Mouse (Mus musculus) liver (tissue): ENCODE measurements at regions not wholly inside any gene's neighbourhood (a gene's known extent, or its start where the extent isn't known, plus 50 kb on each side); places are given as distances from the start of the nearest gene placed in this dataset.

Experiments
- DNase-seq: peaks from one replicate; pipeline ENCODE4 v3.0.0-alpha.2; 2020; ENCODE audit warnings: mixed read lengths

DNA sequence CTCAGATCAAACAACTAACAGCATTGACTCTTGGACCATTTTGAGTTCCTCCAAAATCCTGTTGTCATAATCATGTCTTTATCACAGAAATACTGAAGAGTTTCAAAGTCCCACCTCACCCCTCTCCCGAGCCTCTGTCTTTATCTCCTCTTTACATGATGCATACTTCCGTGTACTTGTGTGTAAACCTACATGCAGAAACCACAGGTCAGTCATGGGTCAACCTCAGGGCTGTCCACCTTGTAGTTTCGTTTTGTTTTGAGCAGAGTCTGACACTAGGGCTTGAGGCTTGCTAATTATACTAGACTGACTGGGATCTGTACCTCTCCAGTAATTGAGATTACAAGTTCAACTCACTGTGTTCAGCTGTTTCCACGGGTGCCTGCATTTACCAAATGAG is 348.4 kb upstream of the Acvr2a start:
- no peak for DNase-seq

GRCm38 (mm10) chr2:48468895-48469294 is 345.0 kb upstream of the Acvr2a start:
- no peak for DNase-seq

- no peak for DNase-seq
These were observed 344.6 kb upstream of the Acvr2a start for GRCm38 (mm10) chr2:48469357-48469756.

- no peak for DNase-seq
These were observed 340.8 kb upstream of the Acvr2a start for GRCm38 (mm10) chr2:48473102-48473501.

- no peak for DNase-seq
These were observed 339.3 kb upstream of the Acvr2a start for GRCm38 (mm10) chr2:48474642-48475041.

- DNase-seq, result no peak
These were observed 337.1 kb upstream of the Acvr2a start for GRCm38 (mm10) chr2:48476777-48477176.

- no peak for DNase-seq
These were observed 336.6 kb upstream of the Acvr2a start for GRCm38 (mm10) chr2:48477336-48477735.

GRCm38 (mm10) chr2:48479601-48480000 is 334.3 kb upstream of the Acvr2a start:
- no peak for DNase-seq

DNA sequence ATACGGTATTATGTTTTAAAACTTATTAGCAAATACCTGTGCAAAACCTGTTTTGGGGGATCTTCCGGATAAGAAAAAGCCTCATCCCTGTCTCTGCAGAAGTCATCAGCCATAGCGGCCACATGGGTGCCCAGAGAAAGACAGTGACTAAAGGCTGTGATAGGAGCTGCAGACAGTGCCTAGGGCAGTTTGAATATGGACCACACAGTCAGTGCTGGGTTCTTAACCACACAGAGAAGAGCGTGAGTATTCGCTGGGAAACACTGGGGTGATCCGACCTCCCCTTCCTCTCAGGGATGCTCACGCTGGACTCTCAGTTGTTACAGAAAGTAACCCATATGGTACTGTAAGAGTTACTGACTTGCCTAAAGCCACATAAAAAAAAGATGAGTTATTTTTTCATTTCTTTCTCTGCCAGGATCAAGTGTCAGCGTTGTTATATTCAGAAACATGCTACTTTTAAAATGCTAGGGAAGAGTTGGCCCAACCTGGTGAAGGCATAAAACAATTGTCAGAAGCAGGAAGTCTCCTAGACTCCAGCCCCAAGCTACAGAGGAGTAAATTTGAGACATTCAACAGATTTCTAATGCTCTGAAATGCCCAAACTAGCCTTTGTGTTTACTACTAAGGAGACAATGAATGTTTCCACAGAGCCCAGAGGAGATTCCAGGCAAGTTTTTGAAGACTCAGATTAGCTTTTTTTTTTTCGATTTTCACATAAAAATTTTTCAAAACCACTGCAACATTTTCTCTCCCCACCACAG is 333.3 kb upstream of the Acvr2a start:
- DNase-seq, result no peak

GRCm38 (mm10) chr2:48481209-48481742 is 332.6 kb upstream of the Acvr2a start:
- DNase-seq, result no peak

DNA sequence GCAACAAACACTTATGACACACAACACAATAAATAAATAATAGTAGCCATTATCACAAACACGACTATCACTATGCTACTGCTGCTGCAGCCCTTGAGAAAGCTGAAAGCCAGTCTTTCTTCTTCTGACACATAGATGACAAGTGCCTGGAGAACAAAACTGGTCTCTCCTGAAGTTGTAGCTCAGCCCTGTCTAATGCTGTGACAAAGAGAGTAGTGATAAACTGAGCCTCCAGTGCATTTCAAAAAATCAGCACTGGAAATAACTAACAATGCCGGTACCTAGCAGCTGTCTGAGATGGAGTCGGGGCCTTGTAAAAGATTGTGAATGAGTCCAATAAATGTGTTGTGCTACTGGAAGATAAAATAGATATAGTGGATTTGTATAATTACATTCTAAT is 320.3 kb upstream of the Acvr2a start:
- DNase-seq, result no peak

DNA sequence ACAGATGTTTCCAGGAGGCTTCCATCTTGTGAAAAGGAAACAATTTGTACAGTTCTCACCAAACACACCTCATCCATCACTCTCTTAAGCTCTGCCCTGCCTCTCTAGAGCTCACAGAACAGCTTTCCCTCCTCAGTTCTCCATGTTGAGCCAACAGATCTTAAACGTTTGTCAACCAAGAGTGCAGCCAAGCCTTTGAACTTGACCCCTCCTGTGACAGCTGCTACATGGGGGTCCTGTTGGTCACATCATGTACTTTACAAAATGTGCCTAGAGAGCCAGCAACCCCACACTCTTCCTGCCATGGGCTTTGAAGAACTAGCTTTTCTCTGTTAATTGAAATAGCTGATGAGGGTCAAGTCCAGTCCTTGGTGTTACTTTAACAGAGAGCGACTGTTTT is 319.8 kb upstream of the Acvr2a start:
- no peak for DNase-seq

GRCm38 (mm10) chr2:48494632-48495031 is 319.3 kb upstream of the Acvr2a start:
- no peak for DNase-seq

- no peak for DNase-seq
These were observed 315.7 kb upstream of the Acvr2a start for GRCm38 (mm10) chr2:48498047-48498723.

GRCm38 (mm10) chr2:48499396-48499795 is 314.5 kb upstream of the Acvr2a start:
- DNase-seq, result no peak

DNA sequence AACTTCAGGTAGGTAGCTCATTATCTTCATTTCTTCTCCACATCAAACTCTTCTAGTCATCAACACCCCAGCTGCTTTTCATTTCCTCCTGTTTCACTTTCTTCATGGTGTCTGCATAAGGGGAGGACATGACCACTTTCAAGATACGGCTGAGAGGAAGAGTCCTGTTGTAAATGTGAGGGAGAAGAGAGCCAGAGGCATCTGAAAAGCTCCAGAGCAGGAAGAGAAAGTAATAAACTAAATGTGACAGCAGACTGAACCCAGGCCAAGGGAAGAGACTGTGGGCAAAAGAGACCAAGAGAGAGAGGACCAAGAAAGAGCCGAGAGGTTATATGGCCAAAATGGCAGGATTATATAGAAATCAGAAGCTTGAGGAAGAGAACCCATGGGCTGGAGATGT is 312.5 kb upstream of the Acvr2a start:
- no peak for DNase-seq

GRCm38 (mm10) chr2:48513848-48514247 is 300.1 kb upstream of the Acvr2a start:
- no peak for DNase-seq

DNA sequence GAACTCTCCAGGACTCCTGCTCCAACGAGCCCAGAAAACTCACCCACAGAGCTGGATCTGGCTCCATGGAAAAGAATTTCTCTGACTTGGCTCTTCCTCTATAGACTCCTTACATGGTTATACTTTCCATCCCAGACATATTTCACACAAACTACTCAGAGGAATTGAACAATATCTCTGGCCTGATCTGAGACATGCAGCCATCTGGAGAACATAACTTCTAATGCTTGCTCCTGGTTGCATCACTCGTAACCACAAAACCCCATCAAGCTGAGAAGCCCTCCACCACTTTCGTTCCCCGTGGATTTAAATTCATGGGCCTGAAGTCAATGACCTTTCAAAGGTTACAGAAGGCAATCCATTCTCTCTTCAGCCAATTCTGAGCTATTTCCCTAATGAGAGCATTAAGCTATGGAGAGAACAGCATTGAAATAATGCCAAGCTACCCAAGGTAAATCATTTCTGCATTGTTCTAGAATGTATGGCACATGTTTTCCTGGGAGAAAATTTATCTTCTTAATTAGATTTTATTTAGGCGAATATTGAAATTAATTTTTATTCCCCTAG is 294.0 kb upstream of the Acvr2a start:
- DNase-seq, result no peak

DNA sequence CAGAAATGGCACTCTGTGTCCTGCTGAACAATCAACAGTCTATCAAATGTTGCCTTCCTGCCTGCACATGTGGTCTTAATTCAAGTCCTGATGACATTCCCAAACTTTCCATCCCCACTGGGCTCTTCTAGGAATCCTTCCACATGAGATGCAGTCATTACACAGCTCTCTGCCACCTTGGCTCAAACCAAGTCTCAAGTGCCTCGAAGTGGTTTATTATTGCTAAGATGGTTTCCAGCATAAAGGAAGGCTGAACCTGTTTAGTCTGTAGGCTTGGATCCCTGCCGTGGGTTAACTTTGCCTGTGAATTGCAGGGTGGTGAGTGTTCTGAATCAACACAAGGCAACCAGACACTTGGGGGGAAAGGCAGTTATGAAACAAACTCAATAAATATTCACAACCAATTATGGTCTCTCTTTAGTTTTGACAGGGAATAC is 293.4 kb upstream of the Acvr2a start:
- no peak for DNase-seq

DNA sequence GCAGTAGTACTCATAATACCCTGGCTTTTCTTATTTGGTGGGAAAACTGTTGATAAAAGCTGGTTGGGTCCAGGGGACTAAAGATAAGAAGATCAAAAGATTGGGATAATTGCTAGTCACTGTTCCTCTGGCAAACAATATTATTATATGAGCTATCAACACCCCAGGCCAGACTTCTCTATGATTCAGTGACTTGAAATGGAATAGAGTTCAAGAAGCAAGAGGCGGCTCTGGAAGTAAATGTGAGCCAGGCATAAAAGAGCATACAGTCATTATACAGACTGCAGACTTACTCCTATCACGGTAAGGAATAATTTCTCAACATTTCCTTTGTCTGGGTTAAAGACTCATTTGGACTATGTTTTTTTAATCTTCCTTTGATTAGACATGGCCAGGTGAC is 278.5 kb upstream of the Acvr2a start:
- no peak for DNase-seq

GRCm38 (mm10) chr2:48536930-48537329 is 277.0 kb upstream of the Acvr2a start:
- no peak for DNase-seq

DNA sequence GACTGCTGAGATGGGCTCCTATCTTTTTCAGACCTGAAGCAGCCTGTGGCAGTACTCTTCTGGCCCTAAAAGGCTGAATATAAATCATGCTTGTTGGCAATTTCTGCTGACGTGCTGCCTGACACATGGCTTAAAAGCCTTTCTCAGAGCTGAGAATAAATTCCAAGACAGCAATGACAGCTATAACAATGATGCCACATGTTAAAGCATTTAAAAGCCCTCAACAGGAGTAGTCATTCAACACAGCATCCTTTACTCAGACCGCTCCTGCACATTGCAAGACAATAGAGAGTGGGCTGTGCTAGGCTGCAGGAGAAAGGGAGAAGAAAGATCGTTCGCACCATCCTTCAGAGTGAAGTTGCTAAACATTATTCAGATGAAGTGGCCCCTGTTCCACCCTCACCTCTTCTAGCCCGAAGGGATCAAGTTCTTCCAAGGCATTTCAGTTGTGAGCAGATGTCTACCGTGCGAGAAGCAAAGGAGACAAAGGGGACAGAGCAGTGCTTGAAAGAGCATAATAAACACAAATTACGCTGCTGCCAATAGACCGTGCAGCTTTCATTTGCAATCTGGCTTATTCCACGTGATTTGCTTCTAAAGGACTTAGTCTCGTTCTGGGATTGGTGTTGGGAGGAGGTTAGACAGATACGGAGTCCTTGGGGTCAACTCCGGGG is 275.1 kb upstream of the Acvr2a start:
- DNase-seq, result no peak

- DNase-seq, result no peak
These were observed 274.3 kb upstream of the Acvr2a start for GRCm38 (mm10) chr2:48539465-48540055.
